Mouse (Mus musculus) forebrain, embryonic 15.5 days (tissue): ENCODE measurements around the gene Gm37240. TPM values are rescaled to one million over a fixed set of nuclear protein-coding genes. Genes with fewer than 3 reads are reported as not detected.
"Not testable (repeated sequence)": the region's sequence is repeated elsewhere in the genome, so short reads cannot be mapped to it uniquely, and the experiment has no call there.

Experiments
- ATAC-seq: fragments of 200-750 bp; cut with Nextera tagmentation; replicated peaks from 2 replicates; pipeline ENCODE4 v1.8.0; 2017; ENCODE audit warnings: mild to moderate bottlenecking, moderate TSS enrichment, moderate library complexity
- H3K27ac ChIP-seq: fragments of 300-500 bp; sonication (generic); replicated peaks from 2 replicates; pipeline ENCODE4 v1.5.1; 2015; ENCODE audit warnings: mild to moderate bottlenecking, inconsistent platforms
- H3K27me3 ChIP-seq: fragments of 300-500 bp; sonication (generic); 2 replicates; pipeline ENCODE4 v1.6.1; 2015; ENCODE audit warnings: inconsistent platforms
- H3K36me3 ChIP-seq: fragments of 300-500 bp; sonication (generic); 2 replicates; pipeline ENCODE4 v1.6.1; 2015; ENCODE audit warnings: mild to moderate bottlenecking, inconsistent platforms
- H3K4me1 ChIP-seq: fragments of 300-500 bp; sonication (generic); 2 replicates; pipeline ENCODE4 v1.6.1; 2015; ENCODE audit warnings: inconsistent platforms
- H3K4me2 ChIP-seq: fragments of 300-500 bp; sonication (generic); replicated peaks from 2 replicates; pipeline ENCODE4 v1.6.1; 2015; ENCODE audit warnings: mild to moderate bottlenecking, inconsistent platforms
- H3K4me3 ChIP-seq: fragments of 300-500 bp; sonication (generic); 2 replicates; pipeline ENCODE4 v1.5.1; 2015; ENCODE audit warnings: mild to moderate bottlenecking, inconsistent platforms
- H3K9ac ChIP-seq: fragments of 300-500 bp; sonication (generic); replicated peaks from 2 replicates; pipeline ENCODE4 v1.6.1; 2015; ENCODE audit warnings: mild to moderate bottlenecking, inconsistent platforms
- H3K9me3 ChIP-seq: fragments of 300-500 bp; sonication (generic); 2 replicates; pipeline ENCODE4 v1.6.1; 2016; ENCODE audit warnings: inconsistent platforms
- WGBS: fragments of 180-500 bp; shearing (Covaris S2); methylation state at CpG from one replicate; pipeline ENCODE4 v1.1.7; 2015; ENCODE audit warnings: mixed read lengths; 5-methylcytosine and 5-hydroxymethylcytosine counted together
- polyA plus RNA-seq: library from polyadenylated mRNA; unstranded; fragments of >200 nt; fragmentation: Nextera tagmentation; extraction: Ambion mirVana; gene quantifications from 2 replicates; pipeline ENCODE4 v1.2.1, GENCODE M21; 2015

Gene Gm37240
- polyA plus RNA-seq, 1 experiment from 2014 or later = 2.2 TPM

DNA sequence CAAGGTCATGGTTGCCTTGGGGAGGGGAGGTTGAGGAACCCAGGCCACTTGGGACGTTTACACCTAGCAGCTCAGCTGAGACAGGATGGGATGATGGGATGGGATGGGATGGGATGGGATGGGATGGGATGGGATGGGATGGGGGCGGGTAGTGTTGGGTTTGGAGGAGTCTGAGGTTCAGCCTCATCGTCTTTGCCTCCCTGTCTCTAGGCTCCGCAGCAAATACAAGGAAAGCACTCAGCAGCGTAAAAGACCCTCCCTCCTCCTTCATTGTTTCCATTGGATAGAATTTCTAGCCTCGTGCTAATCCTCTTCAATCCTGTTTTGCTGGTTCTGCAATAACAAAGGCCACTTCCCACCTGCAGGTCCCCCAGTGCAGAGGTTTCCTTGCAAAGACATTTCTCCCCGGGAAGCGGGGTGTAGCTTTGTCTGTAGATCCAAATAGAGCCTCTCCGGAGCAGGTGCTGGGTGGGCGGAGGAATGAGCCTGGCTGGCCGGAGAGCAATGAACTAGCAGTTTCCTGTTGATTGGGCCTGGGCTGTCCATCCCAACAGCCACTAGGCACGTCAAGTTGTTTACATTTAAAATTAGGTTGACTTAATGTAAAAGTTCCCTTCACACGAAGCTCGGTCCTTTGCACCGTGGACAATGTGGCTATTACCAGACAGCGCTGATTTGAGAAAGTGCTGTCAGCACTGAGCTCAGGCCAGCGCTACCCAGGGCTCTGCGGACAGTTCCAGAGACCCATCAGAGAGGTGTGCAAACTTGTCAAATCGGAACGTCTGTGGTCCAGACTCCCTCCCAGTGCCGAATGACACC, 1221.9 kb downstream of the Gm37240 start:
- 1% methylated on average over 21 of the region's 21 CpGs for WGBS
- Histone ChIP-seq H3K27me3 (peaks cover 15% of the 10 kb centered on the region), H3K4me2 (peak overlapping the region; percentile 48), H3K27ac (no peak overlapping the region), H3K36me3 (no peaks in the 10 kb centered on the region), H3K4me1 (peaks cover 11% of the 10 kb centered on the region), H3K4me3 (peak overlapping the region; percentile 29), H3K9ac (peak overlapping the region; percentile 8; the same call in 1 of the 2 replicates), H3K9me3 (no peaks in the 10 kb centered on the region)
- ATAC-seq = peak; percentile 69; the same call in 1 of the 2 replicates

DNA sequence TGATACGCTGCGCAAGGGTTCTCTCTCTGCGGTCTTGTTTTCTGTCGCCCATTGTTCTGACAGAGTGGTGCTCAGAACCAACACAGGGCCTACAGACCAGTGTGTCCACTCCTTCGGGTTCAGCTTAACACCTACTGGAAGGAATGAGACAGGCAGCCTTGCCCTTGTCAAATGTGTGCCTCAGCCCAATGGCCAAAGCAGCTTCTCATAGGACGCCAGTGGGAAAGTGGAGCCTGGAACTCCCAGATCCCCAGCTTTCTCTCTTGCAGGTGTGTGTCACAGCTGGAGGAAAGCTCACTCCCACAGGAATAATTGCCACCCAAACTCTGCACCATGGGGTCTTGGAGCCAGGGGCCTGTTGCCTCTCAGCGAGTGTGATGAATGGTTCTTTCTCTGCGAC, 1222.6 kb downstream of the Gm37240 start:
- H3K27me3 ChIP-seq = peaks cover 15% of the 10 kb centered on the region
- no peak overlapping the region for H3K4me3 ChIP-seq
- peaks cover 11% of the 10 kb centered on the region for H3K4me1 ChIP-seq
- H3K4me2 ChIP-seq = no peak overlapping the region
- 67% methylated on average over 8 of the region's 8 CpGs for WGBS
- H3K36me3 ChIP-seq = no peaks in the 10 kb centered on the region
- ATAC-seq = no peak
- H3K9ac ChIP-seq = no peak overlapping the region
- H3K27ac ChIP-seq = no peak overlapping the region
- no peaks in the 10 kb centered on the region for H3K9me3 ChIP-seq

DNA sequence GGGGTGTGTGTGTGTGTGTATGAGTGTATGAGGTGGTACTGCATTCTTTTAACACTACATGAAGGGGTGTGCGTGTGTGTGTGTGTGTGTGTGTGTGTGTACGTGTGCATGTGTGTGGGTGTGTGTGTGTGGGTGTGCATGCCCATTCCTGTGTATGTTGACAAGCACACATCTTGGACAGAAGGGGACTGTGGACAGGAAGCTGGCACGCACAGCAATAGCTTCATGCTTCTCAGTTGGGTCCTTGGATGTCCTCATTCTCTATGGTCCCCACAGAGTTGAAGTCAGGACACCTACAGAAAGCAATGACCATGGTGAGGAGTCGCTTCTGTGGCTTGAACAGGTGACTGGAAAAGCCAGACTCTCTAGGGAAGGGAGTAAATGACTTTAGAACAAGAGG, 1223.5 kb downstream of the Gm37240 start:
- no peak for ATAC-seq
- Histone ChIP-seq H3K4me2 (no peak overlapping the region), H3K36me3 (no peaks in the 10 kb centered on the region), H3K9me3 (no peaks in the 10 kb centered on the region), H3K9ac (no peak overlapping the region), H3K27ac (no peak overlapping the region), H3K4me3 (no peak overlapping the region), H3K4me1 (peaks cover 11% of the 10 kb centered on the region), H3K27me3 (peaks cover 15% of the 10 kb centered on the region)
- 93% methylated on average over 4 of the region's 4 CpGs for WGBS

DNA sequence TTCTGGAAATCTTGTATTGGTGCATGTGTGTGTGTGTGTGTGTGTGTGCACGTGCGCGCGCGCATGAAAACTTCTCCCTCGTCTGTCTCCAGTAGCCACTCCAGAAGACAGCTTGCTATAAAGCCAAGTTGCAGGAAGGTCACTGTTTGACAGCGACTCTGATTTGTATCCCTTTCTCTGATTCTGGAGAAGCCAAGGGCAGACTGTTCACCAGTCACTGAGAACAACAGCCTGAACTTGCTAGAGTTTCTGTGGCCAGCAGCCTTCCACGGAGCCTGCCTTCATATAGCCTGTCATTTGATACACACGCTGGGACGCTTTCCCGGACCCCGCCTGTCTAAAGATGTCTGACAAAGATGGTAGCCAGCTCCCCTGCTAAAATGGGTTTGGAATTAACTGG, 1224.2 kb downstream of the Gm37240 start:
- H3K36me3 ChIP-seq = no peaks in the 10 kb centered on the region
- no peak for ATAC-seq
- no peak overlapping the region for H3K9ac ChIP-seq
- 89% methylated on average over 12 of the region's 12 CpGs for WGBS
- H3K4me3 ChIP-seq = no peak overlapping the region
- H3K27me3 ChIP-seq = peaks cover 15% of the 10 kb centered on the region
- peaks cover 11% of the 10 kb centered on the region for H3K4me1 ChIP-seq
- H3K4me2 ChIP-seq = no peak overlapping the region
- no peaks in the 10 kb centered on the region for H3K9me3 ChIP-seq
- H3K27ac ChIP-seq = no peak overlapping the region

DNA sequence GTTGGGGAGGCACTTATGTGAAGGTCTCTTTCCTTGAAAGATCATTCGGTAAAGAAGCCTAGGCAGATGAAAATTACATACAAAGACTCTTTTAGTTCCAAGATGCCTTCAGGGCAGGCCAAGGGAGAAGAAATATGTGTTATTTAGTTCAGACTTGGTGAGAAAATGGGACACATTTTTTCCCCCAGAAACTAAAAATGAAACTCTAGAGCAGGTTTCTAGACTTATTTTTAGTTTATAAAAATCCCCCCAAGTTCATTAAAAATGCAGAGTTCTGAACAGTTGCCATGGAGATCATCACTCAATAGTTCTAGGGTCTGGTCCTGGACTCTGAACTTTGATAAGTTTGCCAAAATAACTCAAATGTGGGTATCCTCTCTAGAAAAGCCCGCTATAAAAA, 1226.9 kb downstream of the Gm37240 start:
- ATAC-seq = no peak
- WGBS = 82% methylated on average over 2 of the region's 2 CpGs
- Histone ChIP-seq H3K4me3 (no peak overlapping the region), H3K4me1 (peaks cover 2% of the 10 kb centered on the region), H3K4me2 (no peak overlapping the region), H3K27me3 (0 out of 2 replicates have a peak, but pooled peaks cover 5% of the 10 kb centered on the region), H3K36me3 (no peaks in the 10 kb centered on the region), H3K9ac (no peak overlapping the region), H3K9me3 (no peaks in the 10 kb centered on the region), H3K27ac (no peak overlapping the region)

DNA sequence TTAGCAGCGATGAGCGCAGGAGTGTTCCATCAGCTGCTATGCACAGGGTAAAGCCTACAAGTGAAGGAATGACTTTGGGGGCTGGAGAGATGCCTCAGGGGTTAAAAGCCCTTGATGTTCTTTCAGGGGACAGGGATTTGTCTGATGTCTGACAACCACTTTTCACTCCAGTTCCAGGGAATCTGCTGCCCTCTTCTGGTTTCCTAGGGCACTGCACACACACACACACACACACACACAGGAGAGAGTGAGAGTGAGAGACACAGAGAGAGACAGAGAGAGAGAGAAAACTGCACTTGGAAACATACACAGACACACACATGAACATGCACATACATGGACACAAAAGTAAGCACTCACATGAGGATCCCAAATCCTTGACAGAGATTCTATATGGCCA, 1228.4 kb downstream of the Gm37240 start:
- no peak overlapping the region for H3K4me2 ChIP-seq
- no peak overlapping the region for H3K9ac ChIP-seq
- 98% methylated on average over 2 of the region's 2 CpGs for WGBS
- no peaks in the 10 kb centered on the region for H3K36me3 ChIP-seq
- peaks cover 16% of the 10 kb centered on the region for H3K4me1 ChIP-seq
- no peak for ATAC-seq
- no peak overlapping the region for H3K4me3 ChIP-seq
- H3K9me3 ChIP-seq = no peaks in the 10 kb centered on the region
- H3K27me3 ChIP-seq = no peaks in the 10 kb centered on the region
- no peak overlapping the region for H3K27ac ChIP-seq

DNA sequence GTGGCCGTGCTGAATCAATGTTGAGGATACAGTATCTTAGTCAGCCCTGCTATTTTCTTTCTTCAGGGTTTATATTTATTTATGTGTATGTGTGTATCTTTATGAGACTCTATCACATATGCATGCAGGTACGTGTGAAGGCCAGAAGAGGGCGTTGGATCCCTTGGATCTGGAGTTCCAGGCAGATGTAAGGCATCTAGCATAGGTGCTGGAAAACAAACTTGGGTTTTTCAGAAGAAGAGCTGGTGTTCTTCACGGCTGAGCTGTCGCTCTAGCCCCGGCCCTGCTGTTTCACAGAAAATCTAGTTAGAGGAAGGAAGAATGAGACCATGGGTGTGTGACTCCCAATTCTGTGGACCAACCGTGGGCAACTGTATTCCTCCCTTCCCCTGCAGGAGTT, 1229.3 kb downstream of the Gm37240 start:
- no peaks in the 10 kb centered on the region for H3K36me3 ChIP-seq
- H3K27me3 ChIP-seq = no peaks in the 10 kb centered on the region
- H3K9ac ChIP-seq = no peak overlapping the region
- no peaks in the 10 kb centered on the region for H3K9me3 ChIP-seq
- H3K4me3 ChIP-seq = no peak overlapping the region
- WGBS = 92% methylated on average over 7 of the region's 7 CpGs
- no peak for ATAC-seq
- H3K4me2 ChIP-seq = no peak overlapping the region
- no peak overlapping the region for H3K27ac ChIP-seq
- H3K4me1 ChIP-seq = peaks cover 20% of the 10 kb centered on the region

DNA sequence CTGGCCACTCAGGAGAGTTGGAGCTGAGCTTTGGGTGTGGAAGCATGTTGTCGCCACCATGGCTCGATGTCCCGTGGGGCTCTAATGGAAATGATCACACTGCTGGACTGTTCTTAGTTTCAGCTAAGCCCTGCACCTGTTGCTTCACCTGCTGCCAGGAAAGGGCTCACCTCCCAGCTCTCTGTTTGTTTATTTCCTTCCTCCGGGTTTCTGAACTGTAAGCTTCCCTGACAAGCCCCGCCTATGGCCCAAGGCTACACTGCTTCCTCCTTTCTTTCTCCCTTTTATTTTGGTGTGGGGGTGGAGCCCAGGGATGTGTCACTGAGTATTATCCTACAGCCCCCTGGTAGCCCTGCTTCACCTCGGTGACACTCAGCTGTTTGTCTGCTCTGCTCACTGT, 1230.1 kb downstream of the Gm37240 start:
- ATAC-seq = no peak
- H3K4me3 ChIP-seq = no peak overlapping the region
- no peaks in the 10 kb centered on the region for H3K9me3 ChIP-seq
- H3K27ac ChIP-seq = no peak overlapping the region
- no peak overlapping the region for H3K4me2 ChIP-seq
- H3K27me3 ChIP-seq = no peaks in the 10 kb centered on the region
- no peak overlapping the region for H3K9ac ChIP-seq
- WGBS = 70% methylated on average over 6 of the region's 6 CpGs
- no peaks in the 10 kb centered on the region for H3K36me3 ChIP-seq
- peaks cover 20% of the 10 kb centered on the region for H3K4me1 ChIP-seq

DNA sequence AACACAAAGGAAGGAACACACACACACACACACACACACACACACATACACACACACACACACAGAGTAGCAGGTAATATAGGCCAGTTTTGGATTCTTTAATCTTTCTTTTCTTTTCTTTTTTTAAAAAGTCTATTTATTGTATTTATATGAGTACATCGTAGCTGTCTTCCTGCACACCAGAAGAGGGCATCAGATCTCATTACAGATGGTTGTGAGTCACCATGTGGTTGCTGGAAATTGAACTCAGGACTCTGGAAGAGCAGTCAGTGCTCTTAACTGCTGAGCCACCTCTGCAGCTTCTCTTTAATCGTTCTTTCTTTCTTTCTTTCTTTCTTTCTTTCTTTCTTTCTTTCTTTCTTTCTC, 1231.5 kb downstream of the Gm37240 start:
- H3K36me3 ChIP-seq, H3K9ac ChIP-seq, H3K4me3 ChIP-seq, H3K27me3 ChIP-seq, H3K27ac ChIP-seq, H3K9me3 ChIP-seq, ATAC-seq: not testable (repeated sequence)
- WGBS = 57% methylated on average over 2 of the region's 2 CpGs
- H3K4me1 ChIP-seq = peaks cover 20% of the 10 kb centered on the region
- peak overlapping the region; percentile 31; the same call in 1 of the 2 replicates for H3K4me2 ChIP-seq

DNA sequence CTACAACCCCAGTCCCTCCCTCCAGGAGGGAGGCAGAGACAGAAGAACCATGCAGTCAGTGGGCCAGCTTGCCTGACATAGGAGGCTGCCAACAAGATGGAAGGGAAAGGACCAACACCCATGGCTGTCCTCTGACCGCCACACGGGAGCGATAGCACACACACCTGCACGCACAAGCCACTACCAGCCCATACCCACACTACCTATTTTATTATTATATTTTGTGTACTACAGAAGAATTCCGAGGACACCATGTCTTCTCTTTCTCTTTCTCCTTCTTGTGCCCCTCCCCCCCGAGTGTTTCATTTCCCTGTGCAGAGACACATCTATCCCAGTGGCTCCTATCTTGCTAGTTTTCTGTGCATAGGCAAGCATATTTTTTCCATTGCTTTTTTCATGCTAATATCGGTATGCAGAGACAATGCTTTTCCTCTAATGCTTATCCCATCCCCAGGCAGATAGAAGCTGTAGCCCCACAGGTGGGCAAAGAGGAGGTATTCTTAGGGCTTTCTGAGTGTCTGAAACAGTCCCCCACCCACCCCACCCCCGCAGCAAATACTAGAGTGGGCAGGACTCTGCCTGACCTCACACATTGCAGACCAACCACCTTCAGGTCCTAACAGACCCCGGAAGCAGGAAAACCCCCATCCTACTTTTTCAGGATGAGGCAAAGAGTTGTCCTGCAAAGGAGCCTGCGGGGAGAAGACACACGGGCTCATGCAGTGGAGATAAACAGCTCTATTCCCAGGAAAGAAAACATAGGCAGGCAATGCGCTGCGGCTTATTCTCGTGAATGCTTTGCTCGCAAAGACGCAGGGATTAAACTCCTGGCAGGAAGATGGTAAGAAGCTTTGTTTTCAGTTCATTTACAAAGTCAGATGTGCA, 1232.2 kb downstream of the Gm37240 start:
- peak; percentile 59 for ATAC-seq
- H3K36me3 ChIP-seq = no peaks in the 10 kb centered on the region
- no peak overlapping the region for H3K9ac ChIP-seq
- peaks cover 20% of the 10 kb centered on the region for H3K4me1 ChIP-seq
- no peak overlapping the region for H3K27ac ChIP-seq
- H3K9me3 ChIP-seq = no peaks in the 10 kb centered on the region
- H3K4me2 ChIP-seq = peak overlapping the region; percentile 31
- H3K4me3 ChIP-seq = no peak overlapping the region
- no peaks in the 10 kb centered on the region for H3K27me3 ChIP-seq
- WGBS = 13% methylated on average over 16 of the region's 16 CpGs

DNA sequence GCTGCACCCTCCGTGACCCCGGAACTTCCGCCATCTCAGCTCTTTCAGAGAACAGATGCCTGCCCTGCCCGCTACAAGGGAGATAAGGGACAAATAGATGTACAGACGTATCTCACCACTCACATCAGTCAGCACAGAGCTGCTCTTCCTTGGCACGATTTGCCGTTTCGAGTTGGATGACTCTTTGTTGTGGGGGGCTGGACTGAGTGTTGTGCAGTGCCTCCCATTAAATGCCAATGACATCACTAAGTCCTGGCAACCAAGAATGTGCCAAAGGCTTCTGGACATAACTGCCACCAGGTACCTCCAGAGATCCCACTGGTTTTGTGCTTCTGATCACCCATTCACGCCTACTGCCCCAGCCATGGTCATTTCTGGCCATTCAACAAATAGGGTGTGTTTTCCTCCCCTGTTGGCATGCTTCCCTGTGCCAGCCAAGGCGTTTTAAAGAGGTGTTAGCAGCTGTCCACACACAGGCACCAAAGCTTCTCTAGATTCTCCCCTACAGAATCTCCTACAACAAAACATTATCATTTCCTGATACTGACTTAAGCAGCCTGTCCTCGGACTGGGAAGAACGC, 1233.0 kb downstream of the Gm37240 start:
- WGBS = 40% methylated on average over 12 of the region's 12 CpGs
- Histone ChIP-seq H3K36me3 (no peaks in the 10 kb centered on the region), H3K4me3 (peak overlapping the region; percentile 19), H3K4me1 (peaks cover 20% of the 10 kb centered on the region), H3K4me2 (peak overlapping the region; percentile 32), H3K27me3 (no peaks in the 10 kb centered on the region), H3K9me3 (no peaks in the 10 kb centered on the region), H3K9ac (no peak overlapping the region), H3K27ac (no peak overlapping the region)
- peak; percentile 68 for ATAC-seq
